In genomic region chr10:97925568-97925967, GRCm38 (mm10) we compare ENCODE assay signal across 17 mouse cellular contexts.
DNase-seq lines count a peak whose midpoint lies in the region; ATAC-seq and TF ChIP-seq lines count a peak whose summit lies in the region.
"Had no signal": no experiment of that assay in that cellular context is flagged by ENCODE, and none has a peak within 500 bp of the region (broad histone marks: within the 10 kb centered on the region; RNA-seq: fewer than 3 reads in every experiment).

No protein-coding gene starts in this region.

- ATAC-seq in kidney, embryonic 16.5 days (ENCODE audit: low FRiP score, low TSS enrichment), result no peak
- ATAC-seq: CD4-positive, CD25-positive, alpha-beta regulatory T cell, adult 4 months had no signal

- no peaks in the 10 kb centered on the region for H3K36me3 ChIP-seq in kidney, embryonic 16.5 days (ENCODE audit: insufficient read depth, low read length)
- H3K36me3 ChIP-seq in ES-E14 (ENCODE audit: control insufficient read depth, insufficient read depth, low read length, poor library complexity, severe bottlenecking), result no peaks in the 10 kb centered on the region
- H3K36me3 ChIP-seq: limb, embryonic 15.5 days had no signal

- H3K27me3 ChIP-seq in kidney, embryonic 16.5 days (ENCODE audit: insufficient read depth, low read length), result no peaks in the 10 kb centered on the region
- H3K27me3 ChIP-seq: limb, embryonic 15.5 days had no signal

- no peak overlapping the region for H3K27ac ChIP-seq in kidney, embryonic 16.5 days (ENCODE audit: low read length)
- no peak overlapping the region for H3K27ac ChIP-seq in ES-E14 (ENCODE audit: insufficient read depth, low read depth, low read length, poor library complexity, severe bottlenecking)
- H3K27ac ChIP-seq: limb, embryonic 15.5 days had no signal

- H3K4me3 ChIP-seq in kidney, embryonic 16.5 days (ENCODE audit: low read length), result no peak overlapping the region
- no peak overlapping the region for H3K4me3 ChIP-seq in ES-E14 (ENCODE audit: insufficient read depth in 1 of 2, low read depth in 1 of 2, low read length in 2 of 2, poor library complexity in 1 of 2, severe bottlenecking in 1 of 2)
- H3K4me3 ChIP-seq: erythroblast, embryonic 14.5 days; limb, embryonic 15.5 days had no signal

- H3K9me3 ChIP-seq in kidney, embryonic 16.5 days (ENCODE audit: low read length), result no peaks in the 10 kb centered on the region
- H3K9me3 ChIP-seq in ES-E14 (ENCODE audit: control insufficient read depth, insufficient read depth, low read depth, low read length), result no peaks in the 10 kb centered on the region
- H3K9me3 ChIP-seq: limb, embryonic 15.5 days had no signal

- in situ Hi-C loops in ES-E14 (cut with MboI; ENCODE audit: low sequenced_read_pairs in 2 of 2, unreplicated experiment in 2 of 2), result no loop called here

- H3K4me1 ChIP-seq in kidney, embryonic 16.5 days (ENCODE audit: insufficient read depth, low read length), result 0 out of 2 replicates have a peak, but pooled peaks cover 4% of the 10 kb centered on the region
- no peaks in the 10 kb centered on the region for H3K4me1 ChIP-seq in ES-E14 (ENCODE audit: control insufficient read depth in 2 of 2, insufficient read depth in 2 of 2, low read length in 2 of 2, poor library complexity in 1 of 2)
- H3K4me1 ChIP-seq: limb, embryonic 15.5 days had no signal

- H3K9ac ChIP-seq in kidney, embryonic 16.5 days (replicated peaks; ENCODE audit: low read length), result no peak overlapping the region
- no peak overlapping the region for H3K9ac ChIP-seq in ES-E14 (ENCODE audit: insufficient read depth, low read depth, low read length, poor library complexity, severe bottlenecking)
- H3K9ac ChIP-seq: limb, embryonic 15.5 days had no signal

- 41% methylated on average over 4 of the region's 4 CpGs for WGBS in kidney, embryonic 16.5 days

- DNase-seq in kidney, adult 11 months, result peak; percentile 6
- DNase-seq in ES-E14 (ENCODE audit: low read depth, low spot score), result peak; percentile 17
- peak; percentile 44 for DNase-seq in embryo, embryonic 10.5 days (ENCODE audit: low spot score)
- peak; percentile 1 to 23 for DNase-seq in kidney, postnatal 36 days
- DNase-seq in urinary bladder, postnatal 10 days (ENCODE audit: low spot score), result no peak
- DNase-seq in neural tube, embryonic 10.5 days (ENCODE audit: extremely low spot score, low spot score), result no peak
- DNase-seq: adrenal gland, adult 8-10 months; cerebellum, postnatal 25 days; heart, adult 11 months; heart, postnatal 36 days; lung, adult 2 months; right cerebral cortex, adult 18-20 months; thymus, adult 2 months had no signal

- H3K4me2 ChIP-seq in kidney, embryonic 16.5 days (replicated peaks; ENCODE audit: low read depth, low read length), result no peak overlapping the region
- H3K4me2 ChIP-seq: limb, embryonic 15.5 days had no signal

TF ChIP-seq in ES-E14, 5 proteins besides CTCF, POLR2A, EP300 and RAD21:
- no peak for TF ChIP-seq MAFK (IDR thresholded peaks at IDR 0.05; ENCODE audit: insufficient read depth, low read depth, low read length)
- TF ChIP-seq CHD2 (IDR thresholded peaks at IDR 0.05; ENCODE audit: low read depth, low read length), result no peak
- no peak for TF ChIP-seq ZC3H11A (IDR thresholded peaks at IDR 0.05; ENCODE audit: borderline replicate concordance, low read depth, low read length)
- no peak for TF ChIP-seq HCFC1 (IDR thresholded peaks at IDR 0.05; ENCODE audit: borderline replicate concordance, insufficient read depth, low read length)
- TF ChIP-seq ZNF384 (IDR thresholded peaks at IDR 0.05; ENCODE audit: low read depth, low read length), result no peak
TF ChIP-seq in ES-E14: peak in this region for 0.

Comparison
In these comparisons a context has a peak if more than half of its experiments do, and no peak if none do; other contexts are left out.
1. DNase-seq: peak in kidney, adult 11 months (single experiment), ES-E14 (single experiment), embryo, embryonic 10.5 days (single experiment) and kidney, postnatal 36 days (2 of 2); none in urinary bladder, postnatal 10 days (single experiment) and neural tube, embryonic 10.5 days (single experiment).